Mouse (Mus musculus) liver (tissue): Measurements from ENCODE around the gene Wdr90.

ENCODE experiments used
- DNase-seq: peaks from one replicate; pipeline ENCODE4 v3.0.0-alpha.2; 2020; ENCODE audit warnings: mixed read lengths

The Wdr90 gene

GRCm38 (mm10) chr17:25801029-25801428 is 60.3 kb downstream of the Wdr90 start:
- peak; percentile 57 for DNase-seq

DNA sequence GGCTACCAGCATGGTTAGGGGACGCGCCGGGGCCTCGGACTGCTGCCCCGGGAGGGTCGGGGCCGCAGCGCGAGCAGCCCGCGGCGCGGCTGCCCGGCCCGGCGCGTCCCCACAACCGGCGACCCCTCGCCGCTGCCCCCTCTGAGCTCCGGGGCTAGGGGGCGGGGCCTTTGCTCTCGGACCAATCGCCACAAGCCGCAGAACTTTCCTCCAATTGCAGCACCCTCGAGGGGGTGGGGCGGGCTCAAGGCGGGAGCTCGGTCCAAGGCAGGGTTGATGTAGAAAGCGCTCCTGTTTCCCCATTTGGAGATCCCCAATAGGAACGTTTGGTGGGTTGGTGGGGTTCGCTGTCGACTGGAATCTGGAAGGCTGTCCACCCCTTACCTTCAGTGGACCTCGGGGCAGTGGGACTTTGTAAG is 64.3 kb downstream of the Wdr90 start, which contains the start of gene Metrn:
TSS of gene Metrn (minus strand) at position 186 of the 419 bp plus-strand sequence.
- DNase-seq: peak; percentile 93

DNA sequence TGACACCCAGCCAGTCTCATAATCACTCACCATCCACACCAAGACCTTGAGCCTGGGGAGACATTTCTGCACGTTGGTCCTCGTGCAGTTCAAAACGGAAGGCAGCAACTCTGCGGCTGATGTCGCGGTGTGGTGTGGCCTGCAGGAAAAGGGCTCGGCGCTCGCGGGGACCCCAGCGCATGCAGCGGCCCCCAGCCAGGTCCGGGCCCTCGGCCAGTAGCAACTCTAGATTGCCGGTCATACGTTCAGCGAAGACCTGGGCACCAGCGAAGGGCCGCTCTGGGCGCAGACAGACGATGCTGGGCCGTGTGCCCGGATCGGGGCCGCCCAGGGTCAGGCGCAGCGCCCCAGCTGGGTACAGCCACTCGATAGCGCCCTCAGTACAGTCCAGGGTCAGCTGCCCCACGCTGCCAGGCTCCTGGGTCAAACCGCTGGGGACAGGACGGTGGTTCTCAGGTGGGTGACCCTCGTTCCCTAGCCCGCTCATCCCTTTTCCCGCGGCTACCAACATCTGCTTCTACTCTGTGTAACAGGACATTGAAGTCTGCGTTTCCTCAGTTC is 65.0 kb downstream of the Wdr90 start:
- DNase-seq: peak; percentile 18

- peak; percentile 25 for DNase-seq
These were observed 65.7 kb downstream of the Wdr90 start, which contains the start of gene AC134908.4 for GRCm38 (mm10) chr17:25795609-25796092. AC134908.4 (minus strand) TSS chr17:25795659.

DNA sequence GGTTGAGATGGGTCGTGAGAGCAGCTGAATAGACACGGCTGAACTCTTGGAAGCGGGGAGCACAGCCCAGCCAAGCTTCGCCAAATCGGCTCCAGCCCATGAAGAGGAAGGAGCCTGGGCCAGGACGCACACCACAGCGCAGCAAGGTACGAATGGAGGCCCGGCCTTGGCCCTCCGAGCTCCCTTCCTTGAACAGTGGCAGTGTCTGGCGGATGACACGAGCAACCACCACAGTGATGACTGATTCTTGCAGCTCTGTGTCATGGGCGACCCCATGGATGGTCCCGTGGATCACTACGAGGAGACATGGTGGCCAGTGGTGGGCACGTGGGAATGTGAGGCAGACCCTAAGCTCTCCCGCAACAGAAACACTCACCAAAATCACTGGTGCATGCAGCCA is 66.3 kb downstream of the Wdr90 start:
- no peak for DNase-seq
